Comparison of ENCODE assay signal across 16 mouse cellular contexts in genomic region chr1:176622213-176622612, GRCm38 (mm10).
"Had no signal": no experiment of that assay in that cellular context is flagged by ENCODE, and none has a peak within 500 bp of the region (broad histone marks: within the 10 kb centered on the region; RNA-seq: fewer than 3 reads in every experiment).

No protein-coding gene starts in this region.

- DNase-seq: forebrain, postnatal 0 days; gastrocnemius, postnatal 14 days; gastrocnemius, postnatal 36 days; heart, adult 11 months; heart, adult 2 months; heart, postnatal 14 days; heart, postnatal 36 days; kidney, adult 11 months; kidney, adult 2 months; kidney, adult 9 months; kidney, postnatal 14 days; kidney, postnatal 36 days; layer of hippocampus, adult 9-11 months; liver had no signal

- ATAC-seq: forebrain, postnatal 0 days; hindbrain, postnatal 0 days; intestine, embryonic 16.5 days had no signal
